Mouse (Mus musculus): ENCODE results near the gene Gm5678. TPM values are rescaled to one million over a fixed set of nuclear protein-coding genes. Genes with fewer than 3 reads are reported as not detected.

Gene Gm5678
- polyA plus RNA-seq, 1 experiment from 2014 or later, result not detected

DNA sequence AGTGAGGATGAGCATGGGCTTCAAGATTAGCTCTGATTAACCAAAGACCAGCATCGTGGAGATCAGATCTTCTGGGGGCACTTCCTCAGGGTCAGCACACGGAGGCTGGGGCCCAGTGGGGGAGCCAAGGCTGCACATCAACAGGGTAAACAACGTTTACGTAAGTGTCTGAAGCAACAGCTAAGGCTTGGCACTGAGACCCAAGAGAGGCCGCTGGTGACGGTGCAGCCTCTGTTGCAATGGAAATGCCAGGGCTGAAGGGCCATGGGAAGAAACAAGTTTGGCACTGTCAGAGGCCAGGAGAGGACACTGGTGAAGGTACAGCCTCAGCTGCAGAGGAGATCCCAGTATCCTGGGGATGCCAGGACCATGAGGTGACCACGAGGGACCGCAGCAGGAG is 34.5 kb upstream of the Gm5678 start:
- Histone ChIP-seq H3K27me3 (no peaks in the 10 kb centered on the region), H3K9ac (replicated peaks) (no peak overlapping the region), H3K4me3 (replicated peaks) (no peak overlapping the region), H3K4me1 (replicated peaks) (no peaks in the 10 kb centered on the region), H3K36me3 (peaks cover 71% of the 10 kb centered on the region), H3K27ac (no peak overlapping the region), H3K4me2 (no peak overlapping the region), H3K9me3 (no peaks in the 10 kb centered on the region)
- no peak for ATAC-seq (ENCODE audit: insufficient number of reproducible peaks, insufficient read depth, low FRiP score, low TSS enrichment, low read depth)
- WGBS, result 94% methylated on average over 8 of the region's 8 CpGs

DNA sequence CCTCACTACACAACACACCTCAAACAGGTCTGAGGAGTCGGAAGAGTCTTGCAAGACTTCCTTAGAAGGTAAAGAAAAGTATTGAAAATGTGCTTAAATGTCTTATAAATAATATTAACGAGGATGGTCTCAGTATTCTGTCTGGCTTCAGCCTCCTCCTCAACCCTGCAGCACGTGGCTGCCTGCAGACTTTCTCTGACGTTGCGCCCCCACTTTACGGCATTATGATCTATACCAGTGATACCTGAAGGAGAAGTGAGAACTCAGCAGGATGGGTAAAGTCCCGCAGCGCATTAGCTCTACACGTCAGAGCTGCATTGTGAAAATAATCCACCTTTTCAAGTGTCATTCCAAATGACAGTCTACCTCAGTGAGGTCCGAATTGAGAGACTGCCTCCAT is 33.4 kb upstream of the Gm5678 start:
- H3K9me3 ChIP-seq, result no peaks in the 10 kb centered on the region
- 93% methylated on average over 10 of the region's 10 CpGs for WGBS
- H3K4me2 ChIP-seq, result no peak overlapping the region
- H3K36me3 ChIP-seq, result peaks cover 76% of the 10 kb centered on the region
- H3K4me1 ChIP-seq (replicated peaks), result no peaks in the 10 kb centered on the region
- H3K27me3 ChIP-seq, result no peaks in the 10 kb centered on the region
- no peak for ATAC-seq (ENCODE audit: insufficient number of reproducible peaks, insufficient read depth, low FRiP score, low TSS enrichment, low read depth)
- H3K27ac ChIP-seq, result no peak overlapping the region
- no peak overlapping the region for H3K9ac ChIP-seq (replicated peaks)
- no peak overlapping the region for H3K4me3 ChIP-seq (replicated peaks)

DNA sequence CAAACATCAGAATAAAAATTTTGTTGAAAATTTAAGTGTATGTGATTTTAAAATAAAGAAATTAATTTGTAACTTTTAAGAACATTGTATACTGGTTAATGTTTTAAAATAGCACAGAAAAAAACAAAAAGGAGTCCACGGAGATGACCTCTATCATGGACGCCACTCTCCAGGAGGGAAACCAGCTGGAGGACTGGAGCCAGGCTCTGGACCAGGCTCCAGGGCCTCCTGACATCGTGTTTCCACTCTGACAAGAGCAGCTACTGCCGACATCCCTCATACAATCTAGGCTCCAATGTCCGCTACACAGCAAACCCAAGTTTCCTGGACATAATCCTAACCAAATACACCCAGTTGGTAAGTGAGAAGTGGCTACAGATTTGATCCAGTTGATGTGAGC is 32.1 kb upstream of the Gm5678 start:
- peaks cover 64% of the 10 kb centered on the region for H3K36me3 ChIP-seq
- H3K27ac ChIP-seq, result no peak overlapping the region
- H3K4me1 ChIP-seq (replicated peaks), result no peaks in the 10 kb centered on the region
- H3K4me3 ChIP-seq (replicated peaks), result no peak overlapping the region
- no peaks in the 10 kb centered on the region for H3K9me3 ChIP-seq
- no peaks in the 10 kb centered on the region for H3K27me3 ChIP-seq
- no peak for ATAC-seq (ENCODE audit: insufficient number of reproducible peaks, insufficient read depth, low FRiP score, low TSS enrichment, low read depth)
- H3K4me2 ChIP-seq, result no peak overlapping the region
- no peak overlapping the region for H3K9ac ChIP-seq (replicated peaks)
- WGBS, result 89% methylated on average over 5 of the region's 5 CpGs

DNA sequence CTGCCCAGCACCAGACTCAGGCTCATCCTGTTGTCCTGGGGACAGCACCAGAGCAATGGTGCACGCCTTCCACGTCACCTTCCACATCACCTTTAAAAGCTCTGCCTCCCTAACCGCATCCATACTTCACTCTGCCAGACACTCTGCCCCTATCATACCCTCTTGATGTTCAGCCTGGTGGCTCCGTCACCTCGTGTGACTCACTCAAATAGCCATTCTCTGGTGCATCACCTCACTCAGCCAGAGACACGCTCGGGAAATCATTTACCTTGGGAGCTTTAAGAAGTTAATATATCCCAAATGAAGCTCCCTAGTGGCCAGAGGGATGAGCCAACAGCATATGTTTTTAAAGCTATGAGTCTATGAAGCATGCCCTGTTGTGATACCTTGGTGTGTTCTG is 31.1 kb upstream of the Gm5678 start:
- Histone ChIP-seq H3K4me3 (replicated peaks) (no peak overlapping the region), H3K9me3 (no peaks in the 10 kb centered on the region), H3K27ac (no peak overlapping the region), H3K27me3 (no peaks in the 10 kb centered on the region), H3K4me1 (replicated peaks) (no peaks in the 10 kb centered on the region), H3K9ac (replicated peaks) (no peak overlapping the region), H3K36me3 (peaks cover 59% of the 10 kb centered on the region), H3K4me2 (no peak overlapping the region)
- WGBS, result 91% methylated on average over 7 of the region's 7 CpGs
- no peak for ATAC-seq (ENCODE audit: insufficient number of reproducible peaks, insufficient read depth, low FRiP score, low TSS enrichment, low read depth)

DNA sequence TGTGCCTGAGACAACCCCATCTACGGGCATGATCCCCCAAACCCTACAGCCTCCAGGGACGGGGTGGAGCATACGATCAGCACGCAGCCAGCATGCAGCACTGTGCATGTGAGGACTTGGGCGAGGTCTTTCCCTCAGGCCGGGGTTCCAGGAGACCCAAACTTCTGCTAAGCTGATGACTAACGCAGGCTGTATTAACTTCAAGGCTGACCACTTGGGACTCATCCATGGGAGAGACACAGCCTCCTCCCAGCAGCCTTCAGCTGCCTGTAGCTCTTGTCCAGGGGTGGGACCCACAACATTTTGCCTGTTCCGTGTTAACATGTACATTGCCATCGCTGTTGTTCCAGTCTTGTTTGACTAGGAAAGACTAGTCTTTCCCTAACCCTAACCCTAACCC is 30.3 kb upstream of the Gm5678 start:
- Histone ChIP-seq H3K9ac (replicated peaks) (no peak overlapping the region), H3K9me3 (no peaks in the 10 kb centered on the region), H3K27ac (no peak overlapping the region), H3K36me3 (peaks cover 58% of the 10 kb centered on the region), H3K4me2 (no peak overlapping the region), H3K4me3 (replicated peaks) (no peak overlapping the region), H3K4me1 (replicated peaks) (0 out of 2 replicates have a peak, but pooled peaks cover under 1% of the 10 kb centered on the region), H3K27me3 (no peaks in the 10 kb centered on the region)
- no peak for ATAC-seq (ENCODE audit: insufficient number of reproducible peaks, insufficient read depth, low FRiP score, low TSS enrichment, low read depth)
- WGBS, result 93% methylated on average over 9 of the region's 9 CpGs

DNA sequence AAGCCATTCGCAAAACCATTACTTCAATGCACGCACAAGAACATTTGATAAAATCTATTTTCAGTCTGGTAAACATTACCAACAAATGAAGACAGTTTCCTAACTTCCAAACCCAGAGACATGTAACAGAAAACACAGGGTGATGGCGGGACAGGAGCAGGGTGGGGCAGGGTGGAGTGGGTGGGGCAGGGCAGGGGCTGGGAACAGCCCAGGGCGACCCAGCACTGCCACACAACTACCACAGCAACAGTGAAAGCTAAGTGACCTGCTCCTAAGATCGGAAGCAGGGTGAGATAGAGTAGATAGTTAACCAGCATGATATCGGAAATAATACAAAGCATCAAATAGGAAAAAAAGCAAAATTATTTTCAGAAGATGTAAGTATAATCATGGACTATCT is 28.4 kb upstream of the Gm5678 start:
- Histone ChIP-seq H3K9me3 (no peaks in the 10 kb centered on the region), H3K4me2 (no peak overlapping the region), H3K4me3 (replicated peaks) (no peak overlapping the region), H3K27ac (no peak overlapping the region), H3K9ac (replicated peaks) (no peak overlapping the region), H3K4me1 (replicated peaks) (peaks cover 6% of the 10 kb centered on the region), H3K27me3 (no peaks in the 10 kb centered on the region), H3K36me3 (peaks cover 43% of the 10 kb centered on the region)
- 93% methylated on average over 6 of the region's 6 CpGs for WGBS
- no peak for ATAC-seq (ENCODE audit: insufficient number of reproducible peaks, insufficient read depth, low FRiP score, low TSS enrichment, low read depth)

DNA sequence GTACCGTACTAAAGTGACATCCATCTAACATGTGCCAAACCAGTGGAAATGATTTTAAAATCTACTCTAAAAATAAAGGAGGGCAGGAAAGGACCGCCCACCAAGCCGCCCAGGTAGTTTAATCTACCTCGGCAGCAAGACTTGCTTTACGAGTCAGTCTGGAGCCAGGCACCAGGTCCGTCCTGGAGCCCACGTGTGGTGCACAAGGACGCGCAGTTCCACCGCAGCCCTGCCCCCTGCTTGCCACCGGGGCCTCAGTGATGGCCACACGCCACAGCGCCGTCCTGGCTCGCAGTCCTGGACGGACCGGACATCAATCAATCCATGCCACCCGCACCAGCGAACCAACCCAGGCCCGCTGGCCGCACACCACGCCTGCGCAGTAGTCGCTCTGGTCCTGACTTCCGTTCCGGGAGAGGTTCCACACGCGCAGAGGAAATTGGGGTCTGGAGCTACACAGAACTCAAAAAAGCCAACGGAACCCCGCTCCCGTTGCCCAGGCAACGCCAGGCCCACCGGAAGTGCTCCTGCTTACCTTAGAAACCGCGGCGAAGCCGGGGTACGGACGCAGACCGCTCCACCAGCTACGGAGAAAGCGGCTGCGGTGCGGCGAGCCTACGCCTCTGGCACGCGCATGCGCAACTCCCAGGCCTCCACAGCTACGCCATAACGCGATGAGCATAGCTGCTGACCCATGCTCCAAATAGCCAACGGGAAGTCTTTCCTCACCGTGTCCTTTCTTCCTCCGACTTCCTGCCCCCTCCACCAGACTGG is 24.3 kb upstream of the Gm5678 start, which contains the start of gene Setd4:
Setd4 (minus strand) TSS at position 625 of the 774 bp plus-strand sequence.
- H3K9ac ChIP-seq (replicated peaks), result peak within 1 kb of the TSS; percentile 69
- peak within 1 kb of the TSS; percentile 58 for H3K4me3 ChIP-seq (replicated peaks)
- no peaks in the 10 kb centered on the region for H3K9me3 ChIP-seq
- no peaks in the 10 kb centered on the region for H3K27me3 ChIP-seq
- H3K36me3 ChIP-seq, result peaks cover 12% of the 10 kb centered on the region
- peak within 1 kb of the TSS; percentile 81 for H3K4me2 ChIP-seq
- H3K27ac ChIP-seq, result peak within 1 kb of the TSS; percentile 94
- peak; percentile 89 for ATAC-seq (ENCODE audit: insufficient number of reproducible peaks, insufficient read depth, low FRiP score, low TSS enrichment, low read depth)
- peaks cover 20% of the 10 kb centered on the region for H3K4me1 ChIP-seq (replicated peaks)
- WGBS, result 1% methylated on average over 55 of the region's 55 CpGs

DNA sequence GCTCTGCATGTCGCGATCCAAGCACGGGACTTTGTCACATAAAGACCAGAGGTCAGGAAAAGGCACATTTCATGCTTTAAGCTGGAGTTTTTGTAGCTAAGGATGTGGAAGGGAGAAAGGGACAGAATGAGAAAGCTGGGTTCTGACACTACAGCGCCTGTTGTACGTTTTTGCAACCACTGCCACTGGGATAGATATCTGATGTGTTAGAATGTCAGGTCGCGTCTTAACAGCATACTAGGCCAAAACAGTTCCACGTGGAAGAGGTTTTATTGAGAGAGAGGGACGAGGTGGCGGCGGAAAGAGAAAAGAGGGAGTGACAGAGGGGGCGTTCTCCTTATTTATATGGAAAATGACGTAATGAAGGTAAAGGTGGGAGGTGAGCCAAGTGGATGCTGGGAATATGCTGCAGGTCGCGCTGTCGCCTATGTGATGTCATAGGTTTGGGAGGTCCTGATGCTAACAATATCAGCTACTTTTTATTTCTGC is 23.4 kb upstream of the Gm5678 start:
- Histone ChIP-seq H3K9ac (replicated peaks) (peak overlapping the region; percentile 69; the same call in 1 of the 2 replicates), H3K4me1 (replicated peaks) (peaks cover 26% of the 10 kb centered on the region), H3K4me3 (replicated peaks) (peak overlapping the region; percentile 58), H3K4me2 (peak overlapping the region; percentile 81), H3K36me3 (peaks cover 8% of the 10 kb centered on the region; the same call in 1 of the 2 replicates), H3K27me3 (no peaks in the 10 kb centered on the region), H3K9me3 (no peaks in the 10 kb centered on the region), H3K27ac (peak overlapping the region; percentile 94)
- no peak for ATAC-seq (ENCODE audit: insufficient number of reproducible peaks, insufficient read depth, low FRiP score, low TSS enrichment, low read depth)
- 2% methylated on average over 16 of the region's 16 CpGs for WGBS

DNA sequence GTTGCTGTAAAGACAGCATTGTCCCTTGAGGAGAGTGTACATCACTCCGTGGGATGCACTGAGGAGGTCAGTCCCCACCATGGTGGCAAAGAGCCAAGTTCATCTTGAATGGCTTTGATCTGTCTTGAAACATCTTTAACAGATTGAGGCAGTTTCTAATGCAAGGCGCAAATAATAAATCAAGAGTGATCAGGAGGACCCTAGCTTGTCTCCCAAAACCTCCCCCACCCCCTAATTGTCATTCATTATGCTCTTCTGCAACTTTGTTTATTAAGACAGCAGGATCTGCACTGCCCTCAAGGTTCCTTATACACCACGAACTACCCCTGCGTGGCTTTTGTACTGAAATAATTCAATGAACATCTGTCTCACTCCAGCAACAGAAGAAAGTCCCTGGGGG is 22.3 kb upstream of the Gm5678 start, which contains the start of gene Cbr1:
Cbr1 (plus strand) TSS at position 301 of the 400 bp plus-strand sequence.
- Histone ChIP-seq H3K36me3 (peaks cover 18% of the 10 kb centered on the region), H3K9ac (replicated peaks) (no peak within 1 kb of the TSS), H3K27me3 (no peaks in the 10 kb centered on the region), H3K27ac (no peak within 1 kb of the TSS), H3K9me3 (no peaks in the 10 kb centered on the region), H3K4me1 (replicated peaks) (peaks cover 26% of the 10 kb centered on the region), H3K4me3 (replicated peaks) (peak within 1 kb of the TSS; percentile 58), H3K4me2 (peak within 1 kb of the TSS; percentile 81)
- ATAC-seq (ENCODE audit: insufficient number of reproducible peaks, insufficient read depth, low FRiP score, low TSS enrichment, low read depth), result no peak
- WGBS, result 63% methylated on average over 4 of the region's 4 CpGs

DNA sequence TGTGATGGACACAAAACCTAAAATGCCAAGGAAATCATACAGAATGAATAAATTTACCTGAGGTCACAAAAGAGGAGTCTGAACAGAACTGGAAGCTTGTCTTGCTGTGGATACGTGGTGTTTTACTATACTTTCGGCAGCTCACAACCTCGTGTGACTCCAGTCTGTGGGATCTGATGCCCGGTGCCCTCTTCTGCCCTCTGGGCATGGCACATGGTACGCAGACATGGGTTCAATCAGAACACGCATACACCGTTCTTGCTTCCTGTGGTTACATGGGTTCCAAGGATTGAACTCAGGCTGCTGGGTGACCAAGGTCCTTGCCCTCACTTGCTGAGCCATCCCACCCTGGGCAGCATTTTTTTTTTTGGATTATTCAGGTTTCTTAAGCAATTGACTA is 21.8 kb upstream of the Gm5678 start:
- WGBS, result 90% methylated on average over 7 of the region's 7 CpGs
- no peak overlapping the region for H3K4me2 ChIP-seq
- no peaks in the 10 kb centered on the region for H3K9me3 ChIP-seq
- H3K4me1 ChIP-seq (replicated peaks), result peaks cover 26% of the 10 kb centered on the region
- no peak overlapping the region for H3K27ac ChIP-seq
- H3K4me3 ChIP-seq (replicated peaks), result no peak overlapping the region
- H3K9ac ChIP-seq (replicated peaks), result no peak overlapping the region
- peaks cover 24% of the 10 kb centered on the region for H3K36me3 ChIP-seq
- ATAC-seq (ENCODE audit: insufficient number of reproducible peaks, insufficient read depth, low FRiP score, low TSS enrichment, low read depth), result no peak
- no peaks in the 10 kb centered on the region for H3K27me3 ChIP-seq

DNA sequence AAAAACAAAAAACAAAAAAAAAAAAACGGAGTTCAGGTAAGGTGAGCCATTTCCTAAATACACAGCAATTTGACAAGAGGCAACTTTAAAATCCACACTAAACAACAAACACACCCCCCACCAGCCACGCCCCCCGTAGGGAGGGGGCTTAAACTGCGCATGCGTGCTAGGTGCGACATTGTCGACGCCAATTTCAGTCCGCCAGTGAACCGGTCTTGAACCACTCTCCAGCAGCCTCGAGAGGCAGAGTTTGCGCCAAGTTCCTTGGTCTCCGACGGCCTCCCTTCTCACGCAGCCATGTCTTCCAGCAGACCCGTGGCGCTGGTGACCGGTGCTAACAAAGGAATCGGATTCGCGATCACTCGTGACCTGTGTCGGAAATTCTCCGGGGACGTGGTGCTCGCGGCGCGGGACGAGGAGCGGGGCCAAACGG is 20.2 kb upstream of the Gm5678 start:
- Histone ChIP-seq H3K9me3 (no peaks in the 10 kb centered on the region), H3K9ac (replicated peaks) (peak overlapping the region; percentile 79), H3K4me3 (replicated peaks) (peak overlapping the region; percentile 73), H3K27me3 (no peaks in the 10 kb centered on the region), H3K27ac (peak overlapping the region; percentile 87), H3K36me3 (peaks cover 35% of the 10 kb centered on the region), H3K4me2 (peak overlapping the region; percentile 88), H3K4me1 (replicated peaks) (peaks cover 24% of the 10 kb centered on the region)
- ATAC-seq (ENCODE audit: insufficient number of reproducible peaks, insufficient read depth, low FRiP score, low TSS enrichment, low read depth), result no peak
- under 1% methylated on average over 32 of the region's 32 CpGs for WGBS

Data from limb, embryonic 12.5 days (tissue).